Mouse (Mus musculus) frontal cortex, adult (tissue): Measurements from ENCODE around the gene Ptpn13.

ENCODE experiments used
- ATAC-seq: cut with Nextera tagmentation; 2 replicates; pipeline ENCODE4 v1.9.2; 2017; ENCODE audit warnings: mild to moderate bottlenecking, moderate library complexity, mixed read lengths; ENCODE audit not compliant: low TSS enrichment

The Ptpn13 gene

GRCm38 (mm10) chr5:103458959-103459675 is 34.1 kb downstream of the Ptpn13 start:
- ATAC-seq = no peak

DNA sequence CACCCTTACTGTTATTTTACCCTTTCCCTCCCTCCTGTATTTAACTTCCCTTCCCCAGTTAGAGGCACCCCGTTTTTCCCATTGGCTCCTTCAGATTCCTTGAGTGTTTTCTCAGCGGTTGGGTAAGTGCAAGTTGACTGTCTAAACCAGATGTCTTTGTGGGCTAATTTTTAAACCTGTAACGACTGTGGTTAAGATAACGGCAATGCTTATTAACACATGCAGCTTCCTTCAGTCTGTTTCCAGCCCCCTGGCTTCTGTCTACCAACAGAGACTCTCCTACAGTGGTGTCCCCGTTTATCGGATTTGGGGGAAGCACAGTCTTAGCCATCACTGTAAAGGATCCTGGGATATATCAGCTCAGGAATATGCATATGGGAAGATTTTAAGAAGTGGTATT is 35.9 kb downstream of the Ptpn13 start:
- ATAC-seq = no peak

DNA sequence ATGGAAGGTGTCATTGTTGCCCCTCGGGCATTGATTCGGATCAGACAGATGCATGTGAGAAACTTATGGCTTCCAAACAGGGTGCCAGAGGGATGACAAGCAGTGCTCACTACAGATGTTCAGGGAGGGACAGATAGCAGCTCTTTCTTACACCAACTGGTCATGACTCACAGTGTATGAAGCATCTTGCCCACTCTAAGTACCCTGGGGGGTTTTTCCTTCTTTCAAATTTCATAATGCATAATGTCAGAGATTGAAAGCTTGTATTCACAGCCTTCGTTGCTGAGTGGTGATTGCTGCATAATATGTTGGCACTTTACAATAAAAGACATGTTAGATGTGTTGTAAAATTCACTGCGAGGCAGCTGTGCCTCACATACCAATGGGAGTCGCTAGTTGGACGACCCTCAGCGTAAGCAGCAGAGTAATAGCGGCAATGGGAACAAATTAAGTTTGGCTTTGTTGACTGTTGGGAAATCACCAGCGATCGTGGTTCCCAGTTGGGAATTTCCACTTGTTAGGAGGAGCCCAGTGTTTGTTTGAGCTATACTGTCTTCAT is 38.7 kb downstream of the Ptpn13 start:
- ATAC-seq = no peak

- ATAC-seq = no peak
These were observed 39.3 kb downstream of the Ptpn13 start for GRCm38 (mm10) chr5:103464329-103464728.

- no peak for ATAC-seq
These were observed 39.8 kb downstream of the Ptpn13 start for GRCm38 (mm10) chr5:103464771-103465170.

DNA sequence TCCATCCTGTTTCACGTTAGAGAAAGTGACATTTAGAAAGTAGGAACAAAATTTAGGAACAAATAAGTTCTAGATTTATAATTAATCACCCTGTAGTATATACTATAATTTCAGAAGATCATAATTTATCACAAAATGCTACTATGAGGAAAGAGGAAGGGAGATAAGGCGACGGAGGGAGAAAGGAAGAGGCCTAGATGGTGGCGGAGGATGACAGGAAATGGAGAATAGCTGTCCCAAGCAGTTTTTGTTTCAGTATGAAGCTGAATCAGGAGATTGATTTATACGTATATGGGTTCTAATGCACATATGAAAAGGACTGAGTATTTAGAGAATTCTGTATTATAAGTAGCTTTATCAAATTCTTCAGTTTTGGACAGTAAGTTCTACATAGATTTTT is 47.7 kb downstream of the Ptpn13 start:
- no peak for ATAC-seq

- ATAC-seq = no peak
These were observed 48.6 kb downstream of the Ptpn13 start for GRCm38 (mm10) chr5:103473467-103474096.

DNA sequence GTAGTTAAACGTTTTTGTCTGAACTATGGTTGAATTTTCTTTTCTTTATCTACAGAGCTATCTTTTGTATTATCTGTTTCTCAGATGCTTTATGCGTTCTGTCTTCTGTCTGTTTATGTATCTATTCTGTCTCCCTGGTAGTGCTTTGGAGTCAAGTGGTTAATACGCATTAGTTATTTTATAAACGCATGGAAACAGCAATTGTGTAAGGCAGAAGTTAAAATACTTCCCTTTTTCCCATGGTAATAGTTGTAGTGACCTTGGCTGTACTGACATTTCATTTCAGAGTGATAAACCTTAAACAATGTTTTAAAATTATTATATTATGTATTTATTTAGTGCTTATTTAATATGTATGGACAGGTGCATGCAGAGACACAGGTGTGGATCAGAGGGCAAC is 49.3 kb downstream of the Ptpn13 start:
- no peak for ATAC-seq

DNA sequence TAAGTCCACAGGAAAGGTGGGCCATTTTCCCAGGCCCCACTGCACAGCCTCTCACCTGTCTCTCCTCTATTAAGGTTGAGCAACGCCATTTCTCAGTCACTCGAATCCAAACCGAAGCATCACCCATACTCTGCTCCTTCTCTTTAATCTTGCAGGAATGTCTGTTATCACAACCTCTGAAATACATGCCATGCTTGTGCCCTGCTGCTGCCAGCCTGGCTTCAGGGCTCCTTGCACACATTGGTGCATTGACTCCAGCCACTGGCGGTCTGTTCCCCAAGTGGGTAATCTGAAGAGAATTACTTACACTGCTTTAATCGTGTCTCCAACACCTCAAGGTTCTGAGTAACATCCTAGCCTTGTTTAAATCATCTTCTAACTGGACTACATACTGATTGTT is 50.5 kb downstream of the Ptpn13 start:
- no peak for ATAC-seq

GRCm38 (mm10) chr5:103479503-103479902 is 54.5 kb downstream of the Ptpn13 start:
- no peak for ATAC-seq

DNA sequence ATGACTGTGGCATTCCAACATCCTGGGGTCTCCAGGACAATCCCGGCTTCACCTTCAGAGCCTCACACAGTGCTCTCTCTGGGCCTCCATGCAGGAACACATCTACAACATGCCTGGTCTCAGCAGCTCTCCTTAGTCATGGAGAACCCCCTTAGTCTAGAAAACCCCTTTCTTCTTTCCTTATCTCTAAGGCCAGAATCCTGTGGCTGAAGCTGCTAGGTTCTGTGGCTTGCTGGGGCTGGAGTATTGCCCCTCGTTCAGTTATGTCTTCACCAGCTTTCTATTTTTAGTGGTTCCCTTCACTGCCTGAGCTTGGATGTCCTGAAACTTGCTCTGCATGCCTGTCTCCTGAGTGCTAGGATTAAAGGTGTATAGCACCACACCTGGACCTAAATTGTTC is 56.2 kb downstream of the Ptpn13 start:
- ATAC-seq = no peak

DNA sequence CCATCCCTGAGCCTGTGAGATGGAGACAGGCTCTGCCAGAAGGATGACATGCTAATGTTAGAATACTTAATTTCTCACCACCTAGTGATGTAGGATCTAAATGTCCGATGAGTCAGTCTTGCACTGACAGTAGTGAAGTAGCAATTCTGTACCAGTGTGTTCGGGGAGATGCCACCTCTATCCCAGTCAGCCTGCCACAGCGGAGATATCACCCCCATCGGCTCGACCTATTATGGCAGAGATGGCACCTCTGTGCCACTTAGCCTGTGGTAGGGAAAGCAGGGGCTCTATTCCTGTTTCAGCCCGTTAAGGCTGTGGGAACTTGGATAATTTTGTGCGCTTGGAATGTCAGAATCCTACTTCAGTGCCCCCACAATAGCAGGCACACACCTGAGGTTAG is 62.0 kb downstream of the Ptpn13 start:
- ATAC-seq = no peak; the same call in 1 of the 2 replicates

- ATAC-seq = no peak
These were observed 66.0 kb downstream of the Ptpn13 start for GRCm38 (mm10) chr5:103490964-103491363.

- no peak for ATAC-seq
These were observed 66.8 kb downstream of the Ptpn13 start for GRCm38 (mm10) chr5:103491788-103492187.

GRCm38 (mm10) chr5:103497061-103497460 is 72.1 kb downstream of the Ptpn13 start:
- ATAC-seq = no peak

DNA sequence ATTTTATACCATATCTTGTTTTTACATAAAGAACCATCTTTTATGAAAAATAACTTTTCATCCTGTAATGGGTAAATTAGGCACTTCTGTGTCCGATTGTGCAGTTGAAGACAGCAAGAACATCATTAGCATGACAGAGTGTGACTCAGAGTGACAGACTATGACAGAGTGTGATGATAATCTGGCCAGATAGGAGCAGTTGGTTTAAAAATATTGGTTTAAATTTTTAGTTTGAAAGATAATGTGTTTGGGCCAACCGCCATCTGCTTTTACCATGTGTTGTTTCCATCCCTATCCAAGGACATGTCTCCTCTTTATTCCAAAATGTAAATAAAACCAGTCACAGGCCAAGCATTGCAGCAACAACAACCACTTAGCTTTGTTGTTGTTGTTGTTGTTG is 72.5 kb downstream of the Ptpn13 start:
- no peak for ATAC-seq

GRCm38 (mm10) chr5:103499305-103499704 is 74.3 kb downstream of the Ptpn13 start:
- ATAC-seq = no peak

DNA sequence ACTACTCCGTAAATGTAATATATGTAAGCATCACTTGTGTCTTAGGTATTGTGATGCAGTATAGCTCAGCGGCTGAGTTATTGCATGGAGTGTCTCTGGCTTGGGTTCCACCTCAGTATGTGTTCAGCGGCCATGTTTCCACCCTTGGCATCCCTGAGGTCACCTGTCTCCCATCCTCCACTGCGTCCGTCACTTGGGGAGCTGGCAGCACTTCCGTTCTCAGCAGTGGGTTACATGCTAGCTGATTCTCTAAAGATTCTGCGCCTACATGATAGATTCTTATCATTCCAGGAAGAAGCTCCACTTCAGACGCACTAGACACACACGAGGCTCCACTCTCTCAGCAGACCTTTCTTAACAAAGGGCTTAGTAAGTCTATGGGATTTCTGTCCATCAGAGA is 76.1 kb downstream of the Ptpn13 start:
- ATAC-seq = no peak

- no peak for ATAC-seq
These were observed 76.8 kb downstream of the Ptpn13 start for GRCm38 (mm10) chr5:103501839-103502238.

GRCm38 (mm10) chr5:103513162-103513561 is 88.2 kb downstream of the Ptpn13 start:
- ATAC-seq = no peak

GRCm38 (mm10) chr5:103514441-103514840 is 89.4 kb downstream of the Ptpn13 start:
- ATAC-seq = no peak

GRCm38 (mm10) chr5:103515876-103516275 is 90.9 kb downstream of the Ptpn13 start:
- no peak for ATAC-seq

- no peak for ATAC-seq
These were observed 91.6 kb downstream of the Ptpn13 start for GRCm38 (mm10) chr5:103516555-103516954.
